Mouse (Mus musculus) retina, postnatal 1 day (tissue): ENCODE data around the gene Gm3633.
"Not testable (repeated sequence)": the region's sequence is repeated elsewhere in the genome, so short reads cannot be mapped to it uniquely, and the experiment has no call there.

Experiments
- DNase-seq: peaks from one replicate; pipeline ENCODE4 v3.0.0-alpha.2; 2012

Gene Gm3633

GRCm38 (mm10) chr14:42641817-42642216, at the start of gene Gm3633:
Gene Gm3633, minus strand, starts transcription at chr14:42641917.
- not testable (repeated sequence) for DNase-seq

DNA sequence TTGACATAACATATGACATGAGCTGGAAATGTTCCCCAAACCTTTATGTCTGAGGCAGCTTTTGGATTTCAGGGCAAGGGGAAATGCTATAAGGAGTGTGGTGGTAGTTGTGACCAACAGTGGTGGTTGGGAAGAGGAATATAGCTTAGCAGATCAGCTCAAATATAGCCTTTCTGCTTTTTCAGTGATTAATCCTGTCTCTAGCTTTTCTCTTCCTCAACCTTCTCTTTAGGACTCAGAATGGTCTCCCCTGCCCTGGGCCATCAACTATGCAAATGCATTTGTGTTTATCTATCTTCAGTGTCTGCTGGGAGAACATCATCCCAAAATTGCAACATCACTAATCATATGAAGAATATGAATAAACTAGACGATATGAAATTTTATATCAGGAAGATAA, 13.9 kb upstream of the Gm3633 start, which contains the start of gene Gm10378:
Gene Gm10378, plus strand, starts transcription at position 301 of the 400 bp plus-strand sequence.
- not testable (repeated sequence) for DNase-seq

DNA sequence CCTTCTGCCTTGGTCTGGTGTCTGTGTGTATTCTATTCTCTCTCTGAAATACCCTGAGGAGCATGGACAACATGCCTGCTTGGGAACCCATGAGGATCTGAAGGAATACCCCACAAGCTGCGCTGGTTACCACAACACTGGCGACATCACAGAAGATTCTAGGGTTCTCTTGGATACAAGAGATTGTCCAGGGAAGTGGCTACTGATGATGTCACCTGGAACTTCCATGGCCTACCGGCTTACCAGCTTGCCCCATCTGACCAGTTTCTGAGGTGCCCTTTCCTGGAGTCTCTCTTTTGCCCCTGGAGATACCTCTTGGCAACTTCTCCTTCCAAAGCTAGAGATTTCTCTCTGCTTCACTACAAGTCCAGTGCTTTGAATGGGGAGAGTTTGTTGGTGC, 41.9 kb downstream of the Gm3633 start, which contains the start of gene Gm17124:
Gene Gm17124, minus strand, starts transcription at position 101 of the 400 bp plus-strand sequence.
- not testable (repeated sequence) for DNase-seq
